8 mouse cellular contexts compared by ENCODE assay signal in genomic region chr10:128185959-128186358, GRCm38 (mm10). TPM values are rescaled to one million over a fixed set of nuclear protein-coding genes. Genes with fewer than 3 reads are reported as not detected.
DNase-seq lines count a peak whose midpoint lies in the region; ATAC-seq lines count a peak whose summit lies in the region.

No protein-coding gene starts in this region.

- no peak overlapping the region for H3K4me2 ChIP-seq in hindbrain, embryonic 16.5 days (ENCODE audit: low read length)
- no peak overlapping the region for H3K4me2 ChIP-seq in intestine, embryonic 16.5 days (ENCODE audit: low read depth, low read length)
- no peak overlapping the region for H3K4me2 ChIP-seq in midbrain, embryonic 14.5 days (ENCODE audit: low read length)

- intact Hi-C loops in gastrocnemius, postnatal 14 days (cut with DNase I; ENCODE audit: low total_unique reads) = loop anchor here (5.0 kb wide), 2 partner anchors 44 to 94 kb away; partner anchors contain the start of gene Baz2a
- intact Hi-C loops in left cerebral cortex, postnatal 25 days (cut with DNase I) = loop anchor here (2.0 to 10.0 kb wide), 2 partner anchors 45 to 231 kb away; no protein-coding TSS in a partner anchor

- H3K27ac ChIP-seq in hindbrain, embryonic 10.5 days = no peak overlapping the region
- no peak overlapping the region for H3K27ac ChIP-seq in hindbrain, embryonic 16.5 days (ENCODE audit: low read depth, low read length)
- no peak overlapping the region for H3K27ac ChIP-seq in intestine, embryonic 16.5 days (ENCODE audit: low read length)
- H3K27ac ChIP-seq in midbrain, embryonic 14.5 days (replicated peaks; ENCODE audit: low read depth, low read length) = no peak overlapping the region

- 47% methylated on average over 2 of the region's 2 CpGs for WGBS in hindbrain, embryonic 10.5 days
- 66% methylated on average over 2 of the region's 2 CpGs for WGBS in hindbrain, embryonic 16.5 days
- 59% methylated on average over 2 of the region's 2 CpGs for WGBS in intestine, embryonic 16.5 days
- 50% methylated on average over 2 of the region's 2 CpGs for WGBS in midbrain, embryonic 14.5 days

- no peaks in the 10 kb centered on the region for H3K9me3 ChIP-seq in hindbrain, embryonic 10.5 days
- no peaks in the 10 kb centered on the region for H3K9me3 ChIP-seq in hindbrain, embryonic 16.5 days (ENCODE audit: control insufficient read depth, low read length)
- no peaks in the 10 kb centered on the region for H3K9me3 ChIP-seq in intestine, embryonic 16.5 days (ENCODE audit: control insufficient read depth, low read length)
- H3K9me3 ChIP-seq in midbrain, embryonic 14.5 days (ENCODE audit: control insufficient read depth, low read length) = no peaks in the 10 kb centered on the region

- no peak overlapping the region for H3K4me3 ChIP-seq in hindbrain, embryonic 10.5 days
- no peak overlapping the region for H3K4me3 ChIP-seq in hindbrain, embryonic 16.5 days (ENCODE audit: low read length)
- H3K4me3 ChIP-seq in intestine, embryonic 16.5 days (ENCODE audit: low read length) = no peak overlapping the region
- H3K4me3 ChIP-seq in midbrain, embryonic 14.5 days (replicated peaks; ENCODE audit: low read depth, low read length) = no peak overlapping the region

- H3K4me1 ChIP-seq in hindbrain, embryonic 10.5 days (replicated peaks) = no peaks in the 10 kb centered on the region
- H3K4me1 ChIP-seq in hindbrain, embryonic 16.5 days (ENCODE audit: control insufficient read depth, insufficient read depth, low read depth, low read length) = no peaks in the 10 kb centered on the region
- 0 out of 2 replicates have a peak, but pooled peaks cover 5% of the 10 kb centered on the region for H3K4me1 ChIP-seq in intestine, embryonic 16.5 days (ENCODE audit: control insufficient read depth, insufficient read depth, low read length)
- H3K4me1 ChIP-seq in midbrain, embryonic 14.5 days (ENCODE audit: control insufficient read depth, insufficient read depth, low read length) = no peaks in the 10 kb centered on the region

- peak; percentile 88 for DNase-seq in hindbrain, embryonic 10.5 days (ENCODE audit: low spot score)
- DNase-seq in cerebellum, adult 9-11 months = peak; percentile 70
- DNase-seq in gastrocnemius, postnatal 14 days = peak; percentile 75
- DNase-seq in left cerebral cortex, postnatal 25 days (ENCODE audit: low spot score in 2 of 2) = peak; percentile 66 to 76
- peak; percentile 89 for DNase-seq in midbrain, embryonic 14.5 days
- peak; percentile 58 to 71 for DNase-seq in spleen, postnatal 36 days (ENCODE audit: low spot score in 2 of 2)

- no peaks in the 10 kb centered on the region for H3K27me3 ChIP-seq in hindbrain, embryonic 10.5 days (ENCODE audit: insufficient read depth, poor library complexity, severe bottlenecking)
- H3K27me3 ChIP-seq in hindbrain, embryonic 16.5 days (replicated peaks; ENCODE audit: control insufficient read depth, insufficient read depth, low read length) = no peaks in the 10 kb centered on the region
- no peaks in the 10 kb centered on the region for H3K27me3 ChIP-seq in intestine, embryonic 16.5 days (replicated peaks; ENCODE audit: control insufficient read depth, insufficient read depth, low read length)
- H3K27me3 ChIP-seq in midbrain, embryonic 14.5 days (ENCODE audit: control insufficient read depth, insufficient read depth, low read length) = no peaks in the 10 kb centered on the region

- ATAC-seq in hindbrain, embryonic 16.5 days = no peak
- ATAC-seq in intestine, embryonic 16.5 days = peak; percentile 65
- no peak for ATAC-seq in midbrain, embryonic 14.5 days (ENCODE audit: low FRiP score, low TSS enrichment)

- no peak overlapping the region for H3K9ac ChIP-seq in hindbrain, embryonic 16.5 days (ENCODE audit: low read depth, low read length)
- no peak overlapping the region for H3K9ac ChIP-seq in intestine, embryonic 16.5 days (ENCODE audit: low read depth, low read length)
- no peak overlapping the region for H3K9ac ChIP-seq in midbrain, embryonic 14.5 days (replicated peaks; ENCODE audit: low read length)

- H3K36me3 ChIP-seq in hindbrain, embryonic 10.5 days = no peaks in the 10 kb centered on the region
- H3K36me3 ChIP-seq in hindbrain, embryonic 16.5 days (ENCODE audit: control insufficient read depth, insufficient read depth, low read length) = no peaks in the 10 kb centered on the region
- no peaks in the 10 kb centered on the region for H3K36me3 ChIP-seq in intestine, embryonic 16.5 days (ENCODE audit: control insufficient read depth, insufficient read depth, low read length)
- no peaks in the 10 kb centered on the region for H3K36me3 ChIP-seq in midbrain, embryonic 14.5 days (ENCODE audit: control insufficient read depth, insufficient read depth, low read length)

RNA-seq across cellular contexts. Expression of gene Rbms2, which starts 5.9 kb away (rescaled TPM):
- polyA plus RNA-seq in hindbrain, embryonic 10.5 days (2016; fragmentation: Nextera tagmentation; extraction: Ambion mirVana) = 25.7 and 28.6 TPM in 2 replicates
- 8.2 and 10.7 TPM in 2 replicates for polyA plus RNA-seq in hindbrain, embryonic 16.5 days (2015; fragmentation: Nextera tagmentation; extraction: Ambion mirVana)
- 10 to 100 TPM; 55.2 to 57.9 TPM for total RNA-seq in gastrocnemius, postnatal 14 days (2021)
- polyA plus RNA-seq in intestine, embryonic 16.5 days (2015; fragmentation: Nextera tagmentation; extraction: Ambion mirVana) = 24.9 and 25.2 TPM in 2 replicates
- total RNA-seq in left cerebral cortex, postnatal 25 days (2021) = 10 to 100 TPM; 11.3 to 13.5 TPM
- 5.0 and 7.1 TPM in 2 replicates for polyA plus RNA-seq in midbrain, embryonic 14.5 days (2014; fragmentation: Nextera tagmentation; extraction: Ambion mirVana)

RNA-seq across cellular contexts. Expression of gene Gls2, which starts 8.3 kb away (rescaled TPM):
- polyA plus RNA-seq in hindbrain, embryonic 10.5 days (2016; fragmentation: Nextera tagmentation; extraction: Ambion mirVana) = 0.57 and 0.93 TPM in 2 replicates
- polyA plus RNA-seq in hindbrain, embryonic 16.5 days (2015; fragmentation: Nextera tagmentation; extraction: Ambion mirVana) = 1.8 and 2.4 TPM in 2 replicates
- total RNA-seq in gastrocnemius, postnatal 14 days (2021) = 1 to 10 TPM in 1 of 2 experiments, under 1 TPM in 1; 0.88 to 1.1 TPM
- 2.2 and 2.8 TPM in 2 replicates for polyA plus RNA-seq in intestine, embryonic 16.5 days (2015; fragmentation: Nextera tagmentation; extraction: Ambion mirVana)
- total RNA-seq in left cerebral cortex, postnatal 25 days (2021) = 10 to 100 TPM; 29.4 to 32.9 TPM
- 0.70 and 1.3 TPM in 2 replicates for polyA plus RNA-seq in midbrain, embryonic 14.5 days (2014; fragmentation: Nextera tagmentation; extraction: Ambion mirVana)

RNA-seq across cellular contexts. Expression of gene Spryd4, which starts 25.6 kb away (rescaled TPM):
- 27.3 and 27.5 TPM in 2 replicates for polyA plus RNA-seq in hindbrain, embryonic 10.5 days (2016; fragmentation: Nextera tagmentation; extraction: Ambion mirVana)
- 23.6 and 25.5 TPM in 2 replicates for polyA plus RNA-seq in hindbrain, embryonic 16.5 days (2015; fragmentation: Nextera tagmentation; extraction: Ambion mirVana)
- 10 to 100 TPM; 39.3 to 40.6 TPM for total RNA-seq in gastrocnemius, postnatal 14 days (2021)
- polyA plus RNA-seq in intestine, embryonic 16.5 days (2015; fragmentation: Nextera tagmentation; extraction: Ambion mirVana) = 36.1 and 40.1 TPM in 2 replicates
- total RNA-seq in left cerebral cortex, postnatal 25 days (2021) = 10 to 100 TPM; 10.1 to 10.7 TPM
- polyA plus RNA-seq in midbrain, embryonic 14.5 days (2014; fragmentation: Nextera tagmentation; extraction: Ambion mirVana) = 15.1 and 16.8 TPM in 2 replicates

RNA-seq across cellular contexts. Expression of gene Mip, which starts 39.7 kb away (rescaled TPM):
- 0.22 and 0.24 TPM in 2 replicates for polyA plus RNA-seq in hindbrain, embryonic 10.5 days (2016; fragmentation: Nextera tagmentation; extraction: Ambion mirVana)
- polyA plus RNA-seq in hindbrain, embryonic 16.5 days (2015; fragmentation: Nextera tagmentation; extraction: Ambion mirVana) = 0.11 and 0.24 TPM in 2 replicates
- not detected for total RNA-seq in gastrocnemius, postnatal 14 days (2021)
- polyA plus RNA-seq in intestine, embryonic 16.5 days (2015; fragmentation: Nextera tagmentation; extraction: Ambion mirVana) = 0.06 TPM in 1 of 2 replicates, not detected in the other
- total RNA-seq in left cerebral cortex, postnatal 25 days (2021) = not detected
- 0.12 and 0.17 TPM in 2 replicates for polyA plus RNA-seq in midbrain, embryonic 14.5 days (2014; fragmentation: Nextera tagmentation; extraction: Ambion mirVana)

RNA-seq across cellular contexts. Expression of gene Timeless, which starts 45.9 kb away (rescaled TPM):
- polyA plus RNA-seq in hindbrain, embryonic 10.5 days (2016; fragmentation: Nextera tagmentation; extraction: Ambion mirVana) = 65.9 and 89.7 TPM in 2 replicates
- polyA plus RNA-seq in hindbrain, embryonic 16.5 days (2015; fragmentation: Nextera tagmentation; extraction: Ambion mirVana) = 19.7 and 22.4 TPM in 2 replicates
- 1 to 10 TPM; 3.9 to 5.1 TPM for total RNA-seq in gastrocnemius, postnatal 14 days (2021)
- 29.0 and 33.3 TPM in 2 replicates for polyA plus RNA-seq in intestine, embryonic 16.5 days (2015; fragmentation: Nextera tagmentation; extraction: Ambion mirVana)
- 1 to 10 TPM; 6.8 to 8.3 TPM for total RNA-seq in left cerebral cortex, postnatal 25 days (2021)
- 13.5 and 19.5 TPM in 2 replicates for polyA plus RNA-seq in midbrain, embryonic 14.5 days (2014; fragmentation: Nextera tagmentation; extraction: Ambion mirVana)
